Comparison of ENCODE assay signal across 13 mouse cellular contexts in genomic region chr12:84400653-84401052, GRCm38 (mm10). TPM values are rescaled to one million over a fixed set of nuclear protein-coding genes. Genes with fewer than 3 reads are reported as not detected.
A peak's percentile ranks its signal among the peaks of the same experiment; 100 is the strongest.
DNase-seq lines count a peak whose midpoint lies in the region; ATAC-seq and TF ChIP-seq lines count a peak whose summit lies in the region.
"Had no signal": no experiment of that assay in that cellular context is flagged by ENCODE, and none has a peak within 500 bp of the region (broad histone marks: within the 10 kb centered on the region; RNA-seq: fewer than 3 reads in every experiment).

No protein-coding gene starts in this region.

- no peak for DNase-seq in layer of hippocampus, adult 2 months (ENCODE audit: low spot score in 2 of 2)
- DNase-seq in layer of hippocampus, adult 18-20 months (ENCODE audit: low spot score in 2 of 2): no peak
- peak; percentile 76 to 79 for DNase-seq in kidney, postnatal 36 days
- no peak for DNase-seq in heart, postnatal 4 days
- no peak for DNase-seq in embryo, embryonic 11 days
- DNase-seq in right cerebral cortex, adult 2 months (ENCODE audit: low spot score in 2 of 2): no peak
- DNase-seq: cerebellum, adult 11 months; right cerebral cortex, postnatal 4 days; thymus, postnatal 4 days had no signal

- H3K4me2 ChIP-seq in intestine, embryonic 15.5 days (replicated peaks): peak overlapping the region; percentile 33
- H3K4me2 ChIP-seq in stomach, embryonic 16.5 days (ENCODE audit: low read depth, low read length): no peak overlapping the region
- H3K4me2 ChIP-seq: embryonic facial prominence, embryonic 13.5 days; neural tube, embryonic 13.5 days had no signal

- 0 out of 2 replicates have a peak, but pooled peaks cover 4% of the 10 kb centered on the region for H3K4me1 ChIP-seq in intestine, embryonic 15.5 days (replicated peaks)
- H3K4me1 ChIP-seq in stomach, embryonic 16.5 days (ENCODE audit: control insufficient read depth, insufficient read depth, low read length): peaks cover 11% of the 10 kb centered on the region; the same call in 1 of the 2 replicates
- H3K4me1 ChIP-seq: embryonic facial prominence, embryonic 13.5 days; neural tube, embryonic 13.5 days had no signal

- no peak overlapping the region for H3K4me3 ChIP-seq in layer of hippocampus, adult 2 months
- peak overlapping the region; percentile 9; the same call in 1 of the 2 replicates for H3K4me3 ChIP-seq in intestine, embryonic 15.5 days (replicated peaks)
- no peak overlapping the region for H3K4me3 ChIP-seq in stomach, embryonic 16.5 days (replicated peaks; ENCODE audit: low read length)
- H3K4me3 ChIP-seq: embryonic facial prominence, embryonic 13.5 days; neural tube, embryonic 13.5 days had no signal

- H3K27ac ChIP-seq in layer of hippocampus, adult 2 months: peak overlapping the region; percentile 19; the same call in 1 of the 2 replicates
- peak overlapping the region; percentile 81 for H3K27ac ChIP-seq in intestine, embryonic 15.5 days
- peak overlapping the region; percentile 64 for H3K27ac ChIP-seq in stomach, embryonic 16.5 days (ENCODE audit: low read length)
- H3K27ac ChIP-seq: embryonic facial prominence, embryonic 13.5 days; neural tube, embryonic 13.5 days had no signal

- no peaks in the 10 kb centered on the region for H3K36me3 ChIP-seq in intestine, embryonic 15.5 days
- no peaks in the 10 kb centered on the region for H3K36me3 ChIP-seq in stomach, embryonic 16.5 days (ENCODE audit: control insufficient read depth, insufficient read depth, low read length)
- H3K36me3 ChIP-seq: embryonic facial prominence, embryonic 13.5 days; neural tube, embryonic 13.5 days had no signal

- H3K27me3 ChIP-seq in intestine, embryonic 15.5 days (replicated peaks): no peaks in the 10 kb centered on the region
- H3K27me3 ChIP-seq in stomach, embryonic 16.5 days (ENCODE audit: control insufficient read depth, insufficient read depth, low read length): no peaks in the 10 kb centered on the region
- H3K27me3 ChIP-seq: embryonic facial prominence, embryonic 13.5 days; neural tube, embryonic 13.5 days had no signal

- WGBS in intestine, embryonic 15.5 days: 21% methylated on average over 3 of the region's 3 CpGs
- WGBS in stomach, embryonic 16.5 days: 22% methylated on average over 3 of the region's 3 CpGs

- TF ChIP-seq CTCF in layer of hippocampus, adult 2 months (conservative IDR thresholded peaks at IDR 0.05): no peak

- ATAC-seq in intestine, embryonic 15.5 days: peak; percentile 72
- peak; percentile 68; the same call in 1 of the 2 replicates for ATAC-seq in stomach, embryonic 16.5 days (ENCODE audit: insufficient read depth, low FRiP score)

- H3K9me3 ChIP-seq in intestine, embryonic 15.5 days: no peaks in the 10 kb centered on the region
- H3K9me3 ChIP-seq in stomach, embryonic 16.5 days (replicated peaks; ENCODE audit: control insufficient read depth, low read length): no peaks in the 10 kb centered on the region
- H3K9me3 ChIP-seq: embryonic facial prominence, embryonic 13.5 days; neural tube, embryonic 13.5 days had no signal

- no peak overlapping the region for H3K9ac ChIP-seq in intestine, embryonic 15.5 days
- H3K9ac ChIP-seq in stomach, embryonic 16.5 days (ENCODE audit: low read length): no peak overlapping the region
- H3K9ac ChIP-seq: embryonic facial prominence, embryonic 13.5 days; neural tube, embryonic 13.5 days had no signal

RNA-seq across cellular contexts. Expression of gene Entpd5, which starts 8.2 kb away (rescaled TPM):
- total RNA-seq in layer of hippocampus, adult 2 months (2021): 10 to 100 TPM; 22.5 to 24.8 TPM
- total RNA-seq in layer of hippocampus, adult 18-20 months (2021): 10 to 100 TPM; 21.5 to 26.1 TPM
- polyA plus RNA-seq in intestine, embryonic 15.5 days (2015; fragmentation: Nextera tagmentation; extraction: Ambion mirVana): 37.1 and 39.5 TPM in 2 replicates
- polyA plus RNA-seq in stomach, embryonic 16.5 days (2015; fragmentation: Nextera tagmentation; extraction: Ambion mirVana): 26.0 and 27.0 TPM in 2 replicates
- 10 to 100 TPM; 45.8 to 46.0 TPM for total RNA-seq in heart, postnatal 4 days (2021)

RNA-seq across cellular contexts. Expression of gene Bbof1, which starts 8.2 kb away (rescaled TPM):
- total RNA-seq in layer of hippocampus, adult 2 months (2021): 1 to 10 TPM; 8.7 to 9.9 TPM
- 10 to 100 TPM in 1 of 2 experiments, 1 to 10 TPM in 1; 8.4 to 10.1 TPM for total RNA-seq in layer of hippocampus, adult 18-20 months (2021)
- polyA plus RNA-seq in intestine, embryonic 15.5 days (2015; fragmentation: Nextera tagmentation; extraction: Ambion mirVana): 0.52 and 0.80 TPM in 2 replicates
- polyA plus RNA-seq in stomach, embryonic 16.5 days (2015; fragmentation: Nextera tagmentation; extraction: Ambion mirVana): 0.70 and 0.89 TPM in 2 replicates
- 1 to 10 TPM; 2.5 to 3.0 TPM for total RNA-seq in heart, postnatal 4 days (2021)

RNA-seq across cellular contexts. Expression of gene Rnf113a2, which starts 16.3 kb away (rescaled TPM):
- total RNA-seq in layer of hippocampus, adult 2 months (2021): 10 to 100 TPM; 13.8 to 15.9 TPM
- 10 to 100 TPM; 12.5 to 15.3 TPM for total RNA-seq in layer of hippocampus, adult 18-20 months (2021)
- polyA plus RNA-seq in intestine, embryonic 15.5 days (2015; fragmentation: Nextera tagmentation; extraction: Ambion mirVana): 21.6 and 23.6 TPM in 2 replicates
- polyA plus RNA-seq in stomach, embryonic 16.5 days (2015; fragmentation: Nextera tagmentation; extraction: Ambion mirVana): 25.8 and 25.9 TPM in 2 replicates
- total RNA-seq in heart, postnatal 4 days (2021): 10 to 100 TPM; 11.3 to 13.5 TPM

RNA-seq across cellular contexts. Expression of gene Fam161b, which starts 39.0 kb away (rescaled TPM):
- 10 to 100 TPM; 12.5 to 12.6 TPM for total RNA-seq in layer of hippocampus, adult 2 months (2021)
- 10 to 100 TPM; 12.4 to 13.0 TPM for total RNA-seq in layer of hippocampus, adult 18-20 months (2021)
- 2.4 and 2.6 TPM in 2 replicates for polyA plus RNA-seq in intestine, embryonic 15.5 days (2015; fragmentation: Nextera tagmentation; extraction: Ambion mirVana)
- 2.6 and 3.6 TPM in 2 replicates for polyA plus RNA-seq in stomach, embryonic 16.5 days (2015; fragmentation: Nextera tagmentation; extraction: Ambion mirVana)
- total RNA-seq in heart, postnatal 4 days (2021): 1 to 10 TPM; 4.0 to 4.3 TPM

RNA-seq across cellular contexts. Expression of gene Coq6, which starts 39.2 kb away (rescaled TPM):
- total RNA-seq in layer of hippocampus, adult 2 months (2021): 10 to 100 TPM; 26.0 to 27.2 TPM
- total RNA-seq in layer of hippocampus, adult 18-20 months (2021): 10 to 100 TPM; 21.2 to 22.7 TPM
- 47.5 and 53.8 TPM in 2 replicates for polyA plus RNA-seq in intestine, embryonic 15.5 days (2015; fragmentation: Nextera tagmentation; extraction: Ambion mirVana)
- polyA plus RNA-seq in stomach, embryonic 16.5 days (2015; fragmentation: Nextera tagmentation; extraction: Ambion mirVana): 43.6 and 47.8 TPM in 2 replicates
- 10 to 100 TPM; 91.6 to 94.9 TPM for total RNA-seq in heart, postnatal 4 days (2021)

Comparison
In these comparisons a context has a peak if more than half of its experiments do, and no peak if none do; other contexts are left out.
1. DNase-seq: peak in kidney, postnatal 36 days (2 of 2); none in layer of hippocampus, adult 2 months (0 of 2), layer of hippocampus, adult 18-20 months (0 of 2), heart, postnatal 4 days (single experiment), embryo, embryonic 11 days (single experiment) and right cerebral cortex, adult 2 months (0 of 2).
2. H3K27ac ChIP-seq: peak in every context shown above with its lines; median percentile 81 in intestine, embryonic 15.5 days; 64 in stomach, embryonic 16.5 days; 19 in layer of hippocampus, adult 2 months.